In the genomic region with DNA sequence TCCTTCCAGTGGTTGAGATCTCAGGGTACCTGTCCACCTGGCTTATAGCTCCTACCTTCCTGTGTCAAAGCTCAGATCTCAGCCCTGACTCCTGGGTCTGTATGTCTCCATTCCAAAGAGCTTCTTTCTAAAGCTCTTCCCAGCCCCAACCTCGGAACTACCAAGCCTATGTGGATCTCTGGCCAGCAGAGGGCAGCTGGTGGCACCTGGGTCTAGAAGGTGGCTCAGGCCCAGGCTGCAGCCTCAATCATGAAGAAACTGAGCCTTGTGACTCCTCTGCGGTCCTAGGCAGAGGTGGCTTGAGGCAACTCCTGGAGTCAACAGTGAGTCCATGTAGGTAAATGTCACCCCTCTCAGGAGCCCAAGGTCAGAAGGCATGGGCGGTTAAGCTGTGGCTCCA, we compare ENCODE assay signal across 8 mouse cellular contexts.
DNase-seq lines count a peak whose midpoint lies in the region; ATAC-seq and TF ChIP-seq lines count a peak whose summit lies in the region.

No protein-coding gene starts in this region.

- dilution Hi-C loops in CH12.LX (cut with MboI; ENCODE audit: extremely low pct_ligation_motif_present, extremely low pct_unique_long_range_greater_than_20kb, low sequenced_read_pairs) = no loop called here

- ATAC-seq in hindbrain, embryonic 13.5 days (ENCODE audit: low FRiP score) = no peak

- no peaks in the 10 kb centered on the region for H3K27me3 ChIP-seq in hindbrain, embryonic 10.5 days (ENCODE audit: insufficient read depth, poor library complexity, severe bottlenecking)
- H3K27me3 ChIP-seq in hindbrain, embryonic 13.5 days = no peaks in the 10 kb centered on the region
- H3K27me3 ChIP-seq in CH12.LX (replicated peaks) = peaks cover 99% of the 10 kb centered on the region

- no peak overlapping the region for H3K4me3 ChIP-seq in hindbrain, embryonic 10.5 days
- no peak overlapping the region for H3K4me3 ChIP-seq in hindbrain, embryonic 13.5 days
- no peak overlapping the region for H3K4me3 ChIP-seq in CH12.LX (replicated peaks in 1 of 3; ENCODE audit: low read depth in 2 of 3, low read length in 2 of 3, poor library complexity in 1 of 3)

- no peak for TF ChIP-seq EP300 in CH12.LX (IDR thresholded peaks at IDR 0.05; ENCODE audit: low read length)

- no peaks in the 10 kb centered on the region for H3K79me2 ChIP-seq in CH12.LX (replicated peaks; ENCODE audit: control insufficient read depth, extremely low read depth, insufficient read depth, poor library complexity, severe bottlenecking)

- peak; percentile 49 for DNase-seq in hindbrain, embryonic 10.5 days (ENCODE audit: low spot score)
- DNase-seq in CH12.LX (ENCODE audit: extremely low read depth) = peak; percentile 11
- DNase-seq in adrenal gland, postnatal 10 days = peak; percentile 62
- DNase-seq in embryo, embryonic 11 days = peak; percentile 44
- DNase-seq in kidney, postnatal 14 days = peak; percentile 42
- DNase-seq in lung, postnatal 36 days = peak; percentile 48
- DNase-seq in B cell, adult 2 months = no peak

- 0 out of 2 replicates have a peak overlapping the region, but pooled peaks have one; percentile 40 for H3K27ac ChIP-seq in hindbrain, embryonic 10.5 days
- no peak overlapping the region for H3K27ac ChIP-seq in hindbrain, embryonic 13.5 days
- H3K27ac ChIP-seq in CH12.LX (ENCODE audit: insufficient read depth, low read depth) = no peak overlapping the region

- WGBS in hindbrain, embryonic 10.5 days = 62% methylated on average over 3 of the region's 3 CpGs
- WGBS in hindbrain, embryonic 13.5 days = 57% methylated on average over 3 of the region's 3 CpGs

- H3K4me2 ChIP-seq in hindbrain, embryonic 13.5 days = no peak overlapping the region
- no peak overlapping the region for H3K4me2 ChIP-seq in CH12.LX (ENCODE audit: insufficient read depth, low read depth, poor library complexity, severe bottlenecking)

- in situ Hi-C loops in CH12.LX (cut with MboI; ENCODE audit: low pct_ligation_motif_present, low pct_unique_long_range_greater_than_20kb, low sequenced_read_pairs) = no loop called here

- no peaks in the 10 kb centered on the region for H3K4me1 ChIP-seq in hindbrain, embryonic 10.5 days (replicated peaks)
- H3K4me1 ChIP-seq in hindbrain, embryonic 13.5 days (replicated peaks) = peaks cover 3% of the 10 kb centered on the region; the same call in 1 of the 2 replicates
- no peaks in the 10 kb centered on the region for H3K4me1 ChIP-seq in CH12.LX (ENCODE audit: control insufficient read depth in 1 of 2, insufficient read depth in 2 of 2)

- H3K9ac ChIP-seq in hindbrain, embryonic 13.5 days = no peak overlapping the region
- H3K9ac ChIP-seq in CH12.LX (ENCODE audit: insufficient read depth, low read depth) = no peak overlapping the region

- TF ChIP-seq POLR2A in CH12.LX (IDR thresholded peaks at IDR 0.05; ENCODE audit: low read depth, low read length) = no peak

- peaks cover 14% of the 10 kb centered on the region for H3K36me3 ChIP-seq in hindbrain, embryonic 10.5 days
- no peaks in the 10 kb centered on the region for H3K36me3 ChIP-seq in hindbrain, embryonic 13.5 days
- no peaks in the 10 kb centered on the region for H3K36me3 ChIP-seq in CH12.LX (replicated peaks in 1 of 2; ENCODE audit: control insufficient read depth in 1 of 2, insufficient read depth in 1 of 2, low read length in 1 of 2)

- TF ChIP-seq RAD21 in CH12.LX (IDR thresholded peaks at IDR 0.05; ENCODE audit: low read depth, low read length) = peak; percentile 21; the same call in 1 of the 2 replicates

- no peaks in the 10 kb centered on the region for H3K9me3 ChIP-seq in hindbrain, embryonic 10.5 days
- no peaks in the 10 kb centered on the region for H3K9me3 ChIP-seq in hindbrain, embryonic 13.5 days
- H3K9me3 ChIP-seq in CH12.LX (replicated peaks; ENCODE audit: low read length) = no peaks in the 10 kb centered on the region

- TF ChIP-seq CTCF in CH12.LX (conservative IDR thresholded peaks at IDR 0.05 in 1 of 2, IDR thresholded peaks at IDR 0.05 in 1 of 2; ENCODE audit: low read depth in 2 of 2, low read length in 2 of 2) = peak in 1 of 2 experiments; percentile 60; a peak in 2 of 4 replicates

TF ChIP-seq in CH12.LX, 34 proteins besides CTCF, POLR2A, EP300 and RAD21:
- TF ChIP-seq SMC3 (IDR thresholded peaks at IDR 0.05; ENCODE audit: low read depth, low read length) (peak; percentile 64), TBP (conservative IDR thresholded peaks at IDR 0.05; ENCODE audit: low read depth, low read length) (no peak)

Comparison
In these comparisons a context has a peak if more than half of its experiments do, and no peak if none do; other contexts are left out.
1. DNase-seq: peak in hindbrain, embryonic 10.5 days (single experiment), CH12.LX (single experiment), adrenal gland, postnatal 10 days (single experiment), embryo, embryonic 11 days (single experiment), kidney, postnatal 14 days (single experiment) and lung, postnatal 36 days (single experiment); none in B cell, adult 2 months (0 of 2).